Mouse (Mus musculus): ENCODE data around the gene Syt1.

The Syt1 gene

DNA sequence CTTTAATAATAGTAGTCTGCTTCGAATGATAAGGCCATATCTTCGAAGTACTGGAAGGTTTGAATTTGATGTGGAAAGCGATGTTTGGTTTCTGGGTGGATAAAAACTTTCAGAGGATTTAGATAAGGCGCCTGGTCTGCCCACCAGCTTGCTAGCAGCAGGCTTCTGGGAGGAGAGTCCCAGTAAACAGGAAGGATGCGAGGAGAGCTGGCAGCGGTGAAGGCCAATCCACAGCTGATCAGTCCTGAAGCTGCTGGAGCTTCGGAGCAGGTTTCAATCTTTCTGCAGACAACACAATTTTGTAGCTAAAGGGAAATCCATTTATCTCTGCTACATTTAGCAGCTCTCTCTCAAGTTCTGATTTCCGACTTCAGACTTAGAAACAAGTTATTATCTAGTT, 358.7 kb downstream of the Syt1 start:
- no peak for DNase-seq (ENCODE audit: low read depth, low spot score)

DNA sequence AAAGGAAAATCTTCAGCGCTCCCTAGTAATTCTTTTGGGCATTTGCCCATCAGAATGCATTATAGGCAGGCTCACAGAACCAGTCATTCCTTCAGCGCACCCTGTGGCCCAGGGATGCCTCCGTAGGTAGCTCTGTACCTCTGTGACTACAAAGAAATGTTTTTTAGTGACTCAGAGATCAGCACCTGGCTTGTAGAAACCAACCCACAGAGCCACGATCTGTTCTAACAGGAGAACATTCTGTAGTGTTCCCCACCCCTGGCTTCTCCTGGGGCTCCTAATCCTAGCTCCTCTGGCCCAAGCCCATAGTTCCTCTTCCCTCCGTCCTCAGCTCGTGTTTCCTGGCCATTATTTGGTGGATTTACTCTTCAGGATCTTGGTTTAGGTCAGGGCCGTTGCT, 361.6 kb downstream of the Syt1 start:
- DNase-seq (ENCODE audit: low read depth, low spot score): no peak

DNA sequence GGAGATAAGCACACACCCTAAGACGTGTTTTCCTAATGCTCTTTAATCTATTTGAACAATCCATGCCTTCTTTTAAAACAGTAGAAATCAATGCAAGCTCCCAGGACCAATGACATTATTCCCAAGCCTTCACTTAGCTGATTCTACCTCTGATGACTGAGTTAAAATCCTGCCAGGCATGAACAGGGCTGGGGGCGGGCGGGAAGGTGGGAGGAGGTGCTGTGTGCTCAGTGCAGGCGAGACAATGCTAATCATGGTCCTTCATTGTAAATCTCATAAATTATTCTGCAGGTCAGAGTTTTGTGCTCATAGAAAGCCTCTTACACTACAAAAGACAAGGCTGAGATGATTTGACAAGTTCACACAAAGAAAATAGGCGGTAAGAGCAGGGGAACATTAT, 366.9 kb downstream of the Syt1 start:
- no peak for DNase-seq (ENCODE audit: low read depth, low spot score)

DNA sequence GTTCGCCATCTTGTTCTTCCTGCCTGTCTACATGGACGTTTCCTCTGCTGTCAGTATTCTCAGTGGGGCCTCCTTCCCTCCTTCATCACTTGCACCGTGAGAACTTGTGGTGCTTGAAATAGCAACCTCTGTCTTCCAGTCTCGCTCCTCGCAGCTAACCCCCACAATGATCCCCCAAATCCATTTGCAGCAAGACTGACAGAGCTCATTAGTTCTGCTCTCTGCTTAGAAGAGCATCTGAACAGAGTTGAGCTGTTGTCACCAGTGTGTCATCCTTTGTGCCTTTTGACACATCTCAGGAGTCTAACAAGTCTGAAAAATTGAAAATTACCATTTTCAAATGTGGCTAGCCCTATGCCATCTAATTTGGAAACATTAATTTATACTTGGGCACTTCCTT, 372.7 kb downstream of the Syt1 start:
- no peak for DNase-seq (ENCODE audit: low read depth, low spot score)

DNA sequence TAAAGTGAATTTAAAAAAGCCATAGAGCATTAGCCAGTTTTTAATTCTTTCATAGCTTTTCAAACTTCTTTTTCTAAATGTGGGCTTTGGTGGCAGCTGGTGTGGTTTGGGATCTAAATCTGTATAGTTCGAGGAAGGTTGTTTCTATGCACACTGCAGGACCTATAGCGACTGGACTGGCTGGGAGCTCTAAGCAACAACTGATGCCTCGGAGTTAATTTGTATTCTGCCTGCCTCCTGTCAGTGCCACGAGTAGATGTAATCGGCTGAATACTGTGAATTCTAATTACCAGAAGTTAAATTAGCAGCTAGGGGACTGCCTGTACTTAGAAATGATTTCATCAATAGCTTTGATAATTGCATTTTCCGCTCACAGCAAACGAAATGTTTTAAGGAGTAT, 374.7 kb downstream of the Syt1 start:
- no peak for DNase-seq (ENCODE audit: low read depth, low spot score)

DNA sequence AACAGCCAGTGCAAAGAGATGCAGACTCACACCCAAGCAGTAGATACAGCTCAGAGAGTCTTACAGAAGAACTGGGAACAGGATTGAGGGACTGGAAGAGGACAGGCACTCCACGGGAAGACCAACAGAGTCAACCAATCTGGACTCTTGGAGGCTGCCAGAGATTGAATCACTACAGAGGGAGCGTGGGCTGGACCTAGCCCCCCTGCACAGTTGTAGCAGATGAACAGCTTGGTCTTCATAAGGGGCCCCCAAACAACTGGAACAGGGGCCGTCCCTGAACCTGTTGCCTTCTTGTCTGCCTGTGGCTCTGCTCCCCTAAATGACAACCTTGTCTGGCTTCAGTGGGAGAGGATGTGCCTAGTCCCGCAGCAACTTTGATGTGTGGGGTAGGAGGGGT, 375.2 kb downstream of the Syt1 start:
- DNase-seq (ENCODE audit: low read depth, low spot score): no peak

DNA sequence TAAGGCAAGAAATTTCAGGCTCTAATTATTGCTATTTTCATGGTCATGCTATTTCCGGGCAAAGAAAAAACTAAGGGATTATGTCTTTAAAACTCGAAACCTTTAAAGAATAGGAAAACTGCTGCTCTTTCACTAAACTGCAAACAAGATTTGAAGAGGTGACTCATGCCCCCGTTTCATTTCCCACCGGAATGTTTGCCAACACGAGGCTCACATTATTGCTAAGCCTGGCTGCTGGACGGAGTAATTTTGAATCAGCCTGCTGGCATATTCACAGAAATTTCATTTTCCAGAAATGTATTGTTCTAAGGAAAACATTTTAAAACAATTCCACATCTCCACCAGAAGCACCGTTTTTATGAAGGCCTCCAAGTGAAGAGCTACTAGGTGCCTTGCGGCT, 379.9 kb downstream of the Syt1 start:
- DNase-seq (ENCODE audit: low read depth, low spot score): no peak

DNA sequence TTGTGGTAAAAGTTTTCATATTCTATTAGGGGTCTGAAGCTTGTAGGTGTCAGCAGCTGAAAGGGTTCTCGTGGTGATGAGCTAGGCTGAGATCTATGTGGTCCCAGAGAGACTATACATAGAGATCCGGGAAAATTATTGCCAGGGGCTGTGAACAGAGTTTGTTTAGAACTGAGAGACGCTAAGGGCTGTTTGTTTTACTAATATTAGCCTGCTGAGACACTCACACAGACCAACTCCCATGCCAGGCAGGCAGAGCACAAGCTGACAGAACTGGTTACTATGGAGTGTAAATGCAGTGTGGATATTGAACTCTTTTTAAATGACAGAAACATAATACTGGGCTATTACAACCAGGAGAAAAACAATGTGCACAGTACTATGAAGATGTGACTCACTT, 384.4 kb downstream of the Syt1 start:
- no peak for DNase-seq (ENCODE audit: low read depth, low spot score)

DNA sequence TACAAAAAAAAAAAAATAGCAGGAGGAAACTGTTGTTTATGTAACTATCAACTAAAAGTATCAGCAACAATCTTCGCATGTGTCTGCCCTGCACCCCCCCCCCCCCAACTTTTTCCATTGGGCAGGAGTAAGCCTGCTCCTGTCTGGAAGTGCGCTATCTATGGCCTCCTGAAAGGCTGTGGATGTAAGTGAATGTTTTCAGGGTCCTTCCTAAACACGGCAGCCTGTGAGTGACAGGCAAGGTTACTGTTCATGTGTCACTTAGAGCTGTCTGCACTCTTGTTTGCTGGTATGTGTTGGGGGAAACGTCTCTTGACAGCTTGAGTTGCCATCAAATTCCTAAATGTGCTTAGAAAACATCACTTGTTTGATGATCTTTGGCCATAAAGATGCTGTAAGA, 387.8 kb downstream of the Syt1 start:
- no peak for DNase-seq (ENCODE audit: low read depth, low spot score)

DNA sequence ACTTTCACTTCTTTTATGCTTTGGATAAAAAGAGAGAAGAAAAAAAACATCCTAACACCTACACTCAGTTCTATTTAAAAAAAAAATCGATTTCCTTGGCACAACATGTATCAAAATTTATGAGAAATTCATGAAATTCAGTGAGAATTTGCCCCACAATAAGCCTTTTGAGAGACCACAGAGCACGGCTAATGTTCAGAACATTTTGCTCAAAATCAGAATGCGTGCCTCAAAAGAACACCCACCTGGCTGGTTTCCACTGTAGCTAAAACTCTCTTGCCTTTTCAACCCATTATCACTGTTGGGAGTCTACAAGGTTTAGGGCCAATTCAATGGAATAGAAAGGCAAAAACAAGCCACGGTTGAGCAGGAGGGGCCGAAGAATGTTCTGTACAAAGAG, 390.9 kb downstream of the Syt1 start:
- DNase-seq (ENCODE audit: low read depth, low spot score): no peak

DNA sequence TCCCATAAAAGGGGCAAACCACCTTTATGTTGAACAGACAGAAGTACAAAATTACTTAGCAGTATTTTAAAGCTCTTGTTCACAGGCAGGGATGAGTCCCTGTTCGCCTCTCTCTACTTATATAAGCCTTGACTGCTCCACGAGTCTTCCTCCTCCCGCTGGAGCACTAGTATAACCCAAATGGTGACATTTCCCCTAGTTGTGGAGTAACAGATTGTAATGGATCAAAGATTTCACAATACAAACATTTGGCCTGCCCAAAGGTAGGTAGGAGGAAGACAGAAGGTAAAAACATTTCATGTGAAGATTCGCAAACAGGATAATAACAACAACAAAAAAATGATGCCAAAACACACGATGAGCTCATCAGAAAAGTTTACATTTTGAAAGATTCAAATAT, 391.6 kb downstream of the Syt1 start:
- no peak for DNase-seq (ENCODE audit: low read depth, low spot score)

DNA sequence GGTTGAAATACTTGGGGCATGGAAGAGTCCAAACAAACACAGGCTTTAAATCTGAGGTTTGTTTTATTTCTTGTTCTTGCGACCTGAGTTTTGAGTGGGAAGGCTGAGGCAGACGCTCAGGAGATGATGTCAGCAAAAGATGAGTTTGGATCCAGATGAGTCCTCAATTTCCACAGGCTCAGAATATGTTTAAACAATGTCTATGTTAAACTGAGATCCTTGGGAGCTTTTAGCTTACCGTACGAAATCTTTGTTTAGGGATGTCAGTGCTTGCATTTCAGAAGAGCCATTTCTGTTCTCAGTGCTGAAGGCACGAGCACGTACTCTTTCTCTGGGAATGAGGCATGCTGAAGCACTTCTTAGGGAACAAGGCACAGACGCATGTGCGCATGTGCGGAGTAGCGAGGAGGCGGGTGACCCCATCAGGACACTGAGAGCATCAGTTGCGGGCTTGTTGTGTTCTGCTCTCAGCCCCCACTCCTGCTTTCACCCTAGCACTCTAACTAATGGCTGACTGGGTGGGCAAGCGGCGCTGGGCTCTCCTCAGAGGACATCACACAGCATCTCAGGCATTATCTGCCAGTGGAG, 400.6 kb downstream of the Syt1 start:
- no peak for DNase-seq (ENCODE audit: low read depth, low spot score)

DNA sequence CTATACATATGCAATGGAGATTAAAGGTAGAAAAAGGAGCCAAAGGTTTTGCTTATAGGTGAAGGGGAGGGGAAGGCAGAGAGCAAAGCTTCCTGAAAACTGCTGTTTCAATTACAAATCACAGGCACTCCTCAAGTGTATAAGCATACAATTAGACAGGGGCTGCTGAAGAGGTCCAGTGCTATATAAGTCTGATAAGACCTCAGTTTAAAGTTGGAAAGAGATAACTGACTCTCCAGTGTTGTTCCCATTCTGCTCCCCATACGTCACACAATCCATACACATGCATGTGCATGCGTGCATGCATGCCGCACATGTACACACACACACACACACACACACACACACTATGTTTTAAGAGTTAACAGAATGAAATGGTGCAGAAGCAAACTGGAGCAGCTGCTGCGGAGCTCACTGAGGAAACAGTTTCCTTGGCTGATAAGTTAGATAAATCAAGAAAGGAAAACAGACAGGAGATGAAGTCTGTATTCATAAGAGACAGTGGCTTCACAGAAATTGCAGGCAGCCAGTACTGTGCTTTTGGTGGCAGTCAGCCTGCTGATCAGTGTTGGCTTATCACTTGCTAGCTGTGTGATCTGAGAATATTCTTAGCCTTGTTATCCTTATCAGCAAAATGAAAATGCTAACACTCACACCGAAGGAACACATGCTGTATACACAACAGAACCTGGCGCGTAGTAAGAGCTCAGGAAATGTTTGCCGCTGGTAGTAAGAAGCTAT, 408.9 kb downstream of the Syt1 start:
- no peak for DNase-seq (ENCODE audit: low read depth, low spot score)

DNA sequence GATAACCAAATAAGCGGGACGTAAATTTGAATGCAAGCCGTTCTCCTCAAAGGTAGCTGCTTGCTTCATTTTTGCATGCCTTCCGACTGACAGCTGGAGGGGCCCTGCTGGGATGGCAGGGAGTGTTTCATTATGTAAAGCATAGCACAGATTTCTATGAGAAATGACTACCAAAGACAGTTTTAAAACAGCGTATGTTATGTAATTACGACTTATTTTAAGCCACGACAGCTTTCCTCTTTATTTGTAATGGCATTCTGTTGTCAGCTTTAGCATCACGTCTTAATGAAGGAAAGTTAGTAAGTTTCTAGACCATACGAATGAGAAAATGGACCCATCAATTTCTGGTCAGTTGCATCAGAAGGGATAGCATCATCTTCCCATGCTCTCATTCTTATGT, 410.1 kb downstream of the Syt1 start:
- no peak for DNase-seq (ENCODE audit: low read depth, low spot score)

DNA sequence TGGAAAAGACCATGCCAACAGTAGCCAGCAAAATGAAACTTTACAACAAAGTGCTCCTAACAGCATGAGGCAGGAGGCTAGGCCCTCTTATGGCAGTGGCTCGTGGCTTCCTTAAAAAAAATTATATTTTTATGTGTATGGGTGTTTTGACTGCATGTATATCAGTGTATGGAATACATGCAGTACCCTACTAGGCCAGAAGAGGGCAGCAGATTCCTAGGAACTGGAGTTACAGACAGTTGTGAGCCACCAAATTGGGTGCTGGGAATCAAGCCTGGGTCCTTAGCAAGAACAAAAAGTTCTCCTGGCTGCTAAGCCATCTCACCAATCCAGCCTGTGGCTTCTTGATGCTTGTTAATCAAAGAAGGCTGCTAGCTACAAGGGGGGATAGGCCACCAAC, 413.4 kb downstream of the Syt1 start:
- peak; percentile 1 for DNase-seq (ENCODE audit: low read depth, low spot score)

DNA sequence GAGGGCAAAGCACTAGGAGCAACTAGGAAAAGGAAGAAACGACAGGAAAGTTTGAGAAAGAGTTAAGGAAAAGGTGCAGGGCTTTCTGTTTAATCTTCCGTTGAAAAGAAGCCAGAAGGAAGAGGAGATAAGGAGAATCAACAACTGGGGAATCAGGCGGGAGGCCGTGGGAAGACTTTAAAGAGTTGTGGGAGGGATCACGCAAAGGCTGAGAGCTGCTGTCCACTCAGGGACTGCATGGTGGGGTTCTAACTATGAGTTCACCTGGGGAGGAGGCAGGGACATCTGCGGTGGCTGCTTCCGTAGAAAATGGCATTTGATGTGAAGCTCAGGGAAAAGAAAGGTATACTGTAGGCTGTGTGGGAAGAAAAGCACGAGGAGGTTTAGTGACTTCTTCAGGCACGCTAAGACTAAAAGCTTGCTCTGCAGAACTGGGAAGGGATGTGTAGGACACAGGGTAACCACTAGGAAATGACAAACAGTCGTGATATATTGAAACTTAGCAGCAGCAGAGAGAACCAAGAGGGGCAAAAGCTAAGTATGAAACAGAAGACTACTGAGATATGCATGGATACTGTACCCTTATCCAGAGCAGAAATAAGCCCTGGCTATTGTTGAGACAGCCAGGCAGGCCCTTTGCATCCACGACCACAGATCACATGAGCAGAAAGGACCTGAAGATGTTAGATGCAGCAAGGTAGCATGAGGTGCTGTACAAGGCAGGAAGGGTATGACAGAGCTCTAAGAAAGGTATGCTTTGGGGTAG, 414.4 kb downstream of the Syt1 start:
- DNase-seq (ENCODE audit: low read depth, low spot score): no peak

DNA sequence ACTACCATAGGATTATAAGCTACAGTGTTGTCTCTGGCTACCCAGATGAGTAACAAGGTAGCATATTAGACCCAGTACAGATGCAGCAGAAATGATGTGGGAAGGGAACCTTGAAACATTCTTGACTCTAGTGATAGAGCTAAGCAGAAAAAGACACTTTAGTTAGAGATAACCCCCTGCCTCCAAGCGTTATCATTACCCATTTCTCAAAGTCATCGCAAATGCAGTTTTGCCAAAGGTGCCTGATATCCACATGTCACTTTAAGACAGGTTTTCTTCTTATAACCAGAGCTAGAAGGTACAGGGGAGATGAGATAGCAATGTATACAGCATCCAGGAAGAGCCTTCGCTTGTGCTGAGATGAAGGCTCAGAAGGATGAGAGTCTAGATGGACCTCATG, 421.4 kb downstream of the Syt1 start:
- DNase-seq (ENCODE audit: low read depth, low spot score): no peak

DNA sequence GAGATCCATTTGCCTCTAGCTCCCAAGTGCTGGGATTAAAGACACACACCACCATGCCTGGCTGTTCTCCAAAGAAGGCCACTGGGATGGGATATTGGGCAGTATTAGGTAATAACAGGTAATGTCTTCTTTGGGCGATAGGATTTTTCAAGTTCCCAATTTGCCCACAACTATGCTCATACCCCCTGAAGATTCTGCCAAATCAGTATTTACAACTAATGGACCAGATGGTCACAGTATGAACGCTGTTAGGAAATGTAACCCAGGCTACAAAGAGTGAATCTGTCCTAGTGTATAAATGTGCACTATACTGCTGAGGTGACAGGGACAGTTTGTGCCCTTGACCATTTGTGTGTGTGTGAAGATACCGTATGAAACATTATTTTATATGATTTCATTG, 421.9 kb downstream of the Syt1 start:
- no peak for DNase-seq (ENCODE audit: low read depth, low spot score)

DNA sequence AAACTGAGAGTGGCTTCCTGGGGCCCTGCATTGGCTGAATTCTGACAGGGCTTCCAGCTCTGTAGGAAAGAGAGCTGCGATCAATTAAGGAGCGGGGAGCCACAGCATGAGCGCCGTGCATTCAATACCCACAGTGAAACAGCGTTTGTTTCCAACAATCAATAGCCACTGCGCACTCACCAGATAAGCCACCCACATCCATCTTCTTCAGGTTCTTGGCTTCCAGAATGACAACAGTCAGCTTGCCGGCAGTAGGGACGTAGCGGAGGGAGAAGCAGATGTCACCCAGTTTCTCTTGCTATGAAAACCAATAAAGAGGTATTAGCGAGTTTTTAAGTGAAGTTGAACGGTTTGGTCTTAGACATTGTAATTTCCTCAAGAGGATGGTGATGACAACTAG, 427.1 kb downstream of the Syt1 start:
- no peak for DNase-seq (ENCODE audit: low read depth, low spot score)

DNA sequence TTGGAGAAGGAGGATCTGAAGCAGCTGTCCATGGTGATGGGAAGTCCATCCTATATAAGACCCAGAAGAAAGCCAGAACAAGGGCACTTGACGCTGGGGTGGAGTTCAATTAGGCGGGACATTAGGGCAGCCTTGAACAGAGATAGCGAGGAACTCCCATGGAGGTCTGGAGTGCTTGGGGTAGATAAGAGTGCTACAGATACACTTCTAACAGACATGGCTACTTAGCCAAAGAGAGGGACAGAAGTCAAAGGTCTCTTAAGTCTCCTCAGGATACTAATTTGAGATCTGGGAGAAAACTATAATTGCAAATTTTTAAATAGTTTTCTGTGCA, 428.4 kb downstream of the Syt1 start:
- DNase-seq (ENCODE audit: low read depth, low spot score): no peak

DNA sequence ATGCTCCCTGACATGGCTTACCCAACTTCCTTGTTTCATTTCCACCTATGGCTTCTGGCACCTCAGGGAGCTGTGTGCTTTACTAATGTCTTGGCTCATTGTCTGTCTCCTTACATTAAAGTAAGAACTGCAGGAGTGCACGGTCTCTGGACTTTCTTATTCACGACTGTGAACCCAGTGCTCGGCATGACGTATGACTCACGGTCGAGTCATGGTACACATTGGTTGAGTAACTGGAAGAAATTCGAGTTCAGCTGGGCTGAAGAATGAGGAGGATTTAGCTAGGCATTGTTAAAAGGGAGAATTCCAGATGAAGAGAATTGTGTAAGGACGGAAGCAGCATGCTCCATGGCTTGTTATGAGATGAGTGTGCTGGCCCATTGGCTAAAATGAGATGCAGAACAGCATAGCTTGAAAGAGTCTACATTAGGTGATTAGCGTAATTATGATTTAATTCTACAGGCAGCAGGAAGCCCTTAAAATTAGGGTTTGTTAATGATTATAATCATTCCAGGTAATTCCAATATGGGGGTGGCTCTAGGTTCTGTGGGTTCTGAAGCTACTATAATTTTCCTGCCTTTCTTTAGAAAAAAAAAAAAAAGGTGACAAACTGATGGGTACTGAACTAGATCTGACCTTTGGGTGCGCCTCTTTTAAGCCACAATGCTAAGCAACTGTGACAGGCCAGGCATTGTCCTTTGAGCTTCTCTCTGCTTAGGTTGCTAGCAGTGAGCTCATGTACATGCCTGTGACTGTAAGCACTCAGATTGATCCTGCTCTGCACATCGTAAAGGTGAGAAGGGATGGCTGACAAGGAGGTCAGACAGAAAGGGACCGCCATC, 429.0 kb downstream of the Syt1 start:
- DNase-seq (ENCODE audit: low read depth, low spot score): no peak

DNA sequence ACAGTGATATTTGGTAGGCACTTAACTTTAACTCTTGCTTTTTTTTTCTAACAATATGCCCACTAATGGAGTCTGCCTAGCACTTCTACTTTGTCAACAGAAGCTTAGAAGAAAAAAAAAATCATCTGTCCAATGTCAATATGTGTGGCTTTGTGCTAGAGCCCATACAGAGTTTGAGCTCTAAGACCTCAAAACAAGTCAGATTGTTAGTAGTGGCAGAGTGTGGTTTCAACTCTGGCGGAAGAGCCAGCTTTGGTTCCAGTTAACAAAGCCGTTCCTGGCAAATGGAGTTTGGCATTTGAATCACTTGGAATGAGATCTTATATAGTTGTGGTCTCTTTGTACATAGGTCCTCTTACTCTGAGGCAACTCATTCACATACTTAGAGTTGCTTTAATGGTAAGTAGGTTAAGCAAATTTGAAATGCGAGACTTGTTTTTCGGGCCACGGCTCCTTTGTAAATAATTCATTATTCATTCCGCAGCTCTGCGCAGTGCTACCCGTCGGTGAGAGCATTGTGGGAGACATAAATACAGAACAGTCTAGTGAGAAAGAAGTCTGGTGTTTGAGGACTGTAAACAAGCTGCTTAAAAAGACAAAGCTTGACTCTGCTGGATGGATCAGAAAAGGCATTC, 429.9 kb downstream of the Syt1 start:
- no peak for DNase-seq (ENCODE audit: low read depth, low spot score)

Data from CD4-positive, CD25-positive, alpha-beta regulatory T cell, adult 2 months (primary cell).